Mouse (Mus musculus) c-Kit-positive CD71-negative TER-119-negative erythroid progenitor cells, embryonic 14.5 days (primary cell): ENCODE data around the gene Top2b.

Experiments
- DNase-seq: peaks from one replicate; pipeline ENCODE4 v3.0.0-alpha.2; 2013; ENCODE audit warnings: low read depth

Gene Top2b

DNA sequence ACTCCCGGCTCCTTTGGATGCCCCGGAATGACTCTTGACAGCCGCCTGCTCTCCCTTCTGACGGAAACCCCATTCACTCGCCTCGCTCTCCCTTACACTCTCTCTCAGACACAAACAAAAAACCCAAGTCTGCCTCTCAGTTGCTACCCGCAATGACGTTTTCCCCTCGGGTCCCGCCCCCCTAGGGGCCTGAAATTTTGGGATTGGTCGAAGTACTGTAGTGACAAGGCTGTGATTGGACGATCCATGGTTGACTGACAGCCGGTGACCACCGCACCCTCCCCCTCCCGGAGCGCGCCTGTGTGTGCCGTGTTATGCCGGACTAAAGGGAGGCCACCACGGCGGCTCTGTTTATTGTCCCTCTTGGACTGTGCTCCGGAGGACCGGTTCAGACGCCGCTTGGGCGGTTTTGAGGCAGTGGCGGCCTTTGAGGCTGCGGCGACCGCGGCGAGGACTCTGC is at the start of gene Top2b:
Gene Top2b, plus strand, starts transcription at position 302 of the 460 bp plus-strand sequence.
- DNase-seq = peak; percentile 98

DNA sequence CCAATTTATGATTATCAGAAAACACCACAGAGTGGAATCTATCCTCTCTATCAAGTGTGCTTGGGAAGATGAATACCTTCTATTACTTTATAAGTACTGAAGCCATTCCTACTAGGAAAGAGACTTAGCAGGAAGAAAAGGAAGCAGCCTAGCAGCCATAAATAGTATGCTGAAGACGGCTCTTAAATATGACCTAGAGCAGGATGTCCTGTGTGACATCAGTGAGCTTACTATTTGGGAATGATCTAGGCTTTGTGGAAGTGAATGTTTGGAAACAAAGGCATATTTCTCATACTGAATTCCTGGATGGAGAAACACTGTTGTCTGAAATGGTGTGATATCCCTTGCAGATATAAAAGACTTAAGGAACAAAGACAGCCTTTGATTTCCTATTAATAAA is 48.3 kb upstream of the Top2b start:
- no peak for DNase-seq

DNA sequence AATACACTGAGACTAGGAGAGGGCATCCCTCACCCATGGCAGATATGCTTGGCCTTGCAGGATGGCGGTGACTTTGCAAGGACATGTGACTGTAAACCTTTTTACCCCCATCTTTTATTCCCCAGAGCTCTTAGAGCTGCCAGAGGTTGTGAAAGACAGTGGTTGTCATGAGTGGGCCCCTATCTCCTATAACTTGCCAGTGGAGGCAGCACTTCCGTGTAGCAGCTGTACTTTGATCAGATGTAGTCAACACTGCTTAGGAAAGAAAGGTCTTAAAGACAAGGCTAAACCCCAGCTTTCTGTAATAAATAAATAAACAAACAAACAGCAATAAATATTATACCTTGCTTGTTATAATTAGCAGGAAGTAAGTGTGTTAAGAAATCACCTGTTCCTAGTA is 45.2 kb upstream of the Top2b start:
- no peak for DNase-seq

DNA sequence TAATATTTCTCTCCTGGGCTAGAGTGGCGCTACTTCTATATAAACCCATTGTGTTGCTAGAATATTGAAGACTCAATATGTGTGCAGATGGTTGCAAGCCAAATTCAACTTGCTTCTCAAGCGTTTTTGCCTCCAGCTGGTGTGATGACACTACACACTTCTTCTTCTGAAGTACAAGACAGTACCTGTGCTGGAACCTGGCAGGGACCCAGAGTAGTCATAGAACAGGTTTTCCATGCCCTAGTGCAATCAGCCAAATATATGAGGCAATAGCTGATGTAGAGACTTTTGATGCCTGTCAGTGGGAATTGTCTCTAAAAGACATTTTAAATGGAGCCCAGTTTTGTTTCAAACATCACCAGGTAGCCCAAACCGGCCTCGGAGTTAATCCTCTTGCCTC is 40.6 kb upstream of the Top2b start:
- no peak for DNase-seq

DNA sequence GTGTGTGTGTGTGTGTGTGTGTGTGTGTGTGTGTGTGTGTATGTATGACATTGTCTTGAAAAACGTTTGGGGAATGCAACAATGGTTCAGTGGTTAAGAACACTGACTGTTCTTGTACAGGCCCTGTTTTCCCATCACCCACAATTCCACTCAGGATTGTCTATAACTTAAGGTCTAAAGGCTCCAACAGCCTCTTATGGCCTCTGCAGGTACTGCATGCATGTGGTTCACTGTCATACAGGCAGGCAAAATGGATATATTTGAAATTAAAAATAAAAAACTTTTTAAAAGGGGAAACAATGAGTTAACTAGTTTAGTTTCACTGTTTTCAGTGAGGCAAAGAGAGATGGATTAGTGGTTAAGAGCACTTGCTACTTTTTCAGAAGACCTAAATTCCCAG is 39.8 kb upstream of the Top2b start:
- no peak for DNase-seq

DNA sequence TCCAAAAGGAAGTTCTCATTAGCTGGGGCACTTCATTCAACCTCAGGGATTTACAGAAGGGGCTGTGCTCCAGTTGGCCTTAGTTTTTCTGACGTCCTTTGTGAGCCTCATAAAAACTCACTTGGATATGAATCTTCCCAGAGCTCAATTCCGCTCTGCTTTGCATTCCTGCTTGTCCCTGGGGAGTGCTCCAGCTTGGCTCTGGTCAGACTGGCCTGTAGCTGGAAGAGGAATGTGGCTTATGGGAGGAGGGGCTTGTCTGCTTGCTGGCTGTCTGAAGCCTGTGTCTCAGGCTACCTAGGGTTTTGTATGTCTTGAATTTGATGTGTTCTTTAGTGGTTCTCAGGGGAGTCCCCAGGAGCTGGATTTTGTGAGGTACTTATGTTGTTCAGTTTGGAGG is 36.4 kb upstream of the Top2b start:
- DNase-seq = no peak

DNA sequence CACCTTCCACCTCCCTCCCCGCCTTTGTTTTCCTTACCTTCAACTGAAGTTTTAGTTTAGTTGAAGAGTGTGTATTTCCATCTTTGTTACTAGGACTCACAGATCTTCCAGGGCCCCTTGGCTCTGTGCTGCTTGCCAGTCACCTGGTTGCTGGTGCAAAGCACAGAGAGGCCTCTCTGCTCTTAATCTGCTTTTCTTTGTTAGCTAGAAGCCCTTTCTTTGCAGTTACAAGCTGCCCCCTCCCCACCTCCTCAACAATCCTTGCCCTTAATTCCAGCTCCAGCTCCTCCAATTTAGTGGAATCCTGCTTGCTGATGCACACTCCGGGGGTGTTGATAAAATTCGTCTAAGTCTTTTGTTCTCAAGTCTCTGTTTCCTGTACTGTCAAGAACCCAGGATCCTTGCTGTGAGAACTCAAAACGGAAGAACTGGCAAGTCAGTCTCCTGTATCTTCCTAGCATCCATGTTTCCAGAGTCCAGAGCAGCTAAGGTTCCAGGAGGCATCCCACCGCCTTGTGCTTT is 36.0 kb upstream of the Top2b start:
- no peak for DNase-seq

DNA sequence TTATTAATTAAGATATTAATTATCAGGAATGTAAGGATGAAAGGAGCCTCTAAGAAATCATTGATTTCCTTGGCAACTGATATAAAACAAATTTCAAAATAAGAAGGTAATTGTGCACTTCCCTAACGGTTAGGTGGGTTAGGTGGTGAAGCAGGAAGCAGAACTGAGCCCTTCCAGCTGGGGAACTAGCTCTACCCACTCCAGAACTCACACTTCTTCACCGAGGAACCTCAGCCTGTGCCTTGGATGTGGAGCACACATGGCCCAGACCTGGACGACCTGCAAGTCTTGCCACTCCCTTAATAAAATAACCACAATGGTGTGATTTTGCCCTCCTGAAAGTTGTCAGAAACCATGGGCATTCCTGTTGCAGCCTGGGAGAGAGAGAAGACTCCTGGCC is 35.2 kb upstream of the Top2b start:
- no peak for DNase-seq

DNA sequence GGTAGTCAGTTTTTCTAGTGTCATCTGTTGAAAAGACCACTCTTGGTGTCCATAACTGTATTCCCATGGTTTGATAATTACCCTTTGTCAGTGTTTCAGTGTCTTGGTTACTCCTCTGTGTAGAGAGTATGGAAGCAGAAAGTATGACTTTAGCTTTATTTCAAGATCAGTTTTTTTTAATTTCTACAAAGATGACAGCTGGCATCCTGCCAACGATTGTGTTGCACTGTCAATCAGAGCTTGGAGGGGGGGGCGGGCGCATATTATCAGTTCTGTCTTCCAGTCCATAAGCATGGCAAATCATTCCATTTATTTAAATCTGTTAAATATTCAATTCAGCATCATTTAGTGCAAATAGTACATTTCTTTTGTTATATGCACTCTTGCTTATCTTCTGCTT is 30.7 kb upstream of the Top2b start:
- no peak for DNase-seq

DNA sequence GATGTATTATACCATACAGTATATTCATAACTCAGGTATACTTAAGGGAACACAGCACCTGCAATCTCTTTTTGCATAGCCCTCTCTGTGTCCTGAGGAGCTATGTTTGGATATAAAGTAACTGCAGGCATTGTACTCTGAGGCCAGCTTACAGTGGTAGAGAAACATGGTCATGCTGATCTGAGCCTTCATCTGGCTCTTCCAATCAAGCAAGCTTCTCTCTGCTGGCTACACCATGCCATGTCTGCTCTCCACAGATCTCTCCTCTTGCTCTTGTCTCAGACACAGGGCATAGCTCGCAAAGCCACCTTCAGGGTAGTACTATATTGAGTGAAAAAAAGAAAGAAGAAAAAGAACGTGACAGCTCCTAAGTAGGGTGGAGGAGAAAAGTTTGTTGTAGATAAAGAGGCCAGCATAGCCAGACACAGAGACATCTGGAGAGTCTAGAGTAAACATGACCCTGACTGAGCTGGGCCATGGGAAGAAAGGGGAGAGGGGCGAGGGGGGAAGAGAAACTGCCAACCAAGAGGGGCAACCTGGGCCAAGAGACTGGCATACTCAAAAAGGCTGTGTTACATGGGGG is 29.1 kb upstream of the Top2b start:
- no peak for DNase-seq

DNA sequence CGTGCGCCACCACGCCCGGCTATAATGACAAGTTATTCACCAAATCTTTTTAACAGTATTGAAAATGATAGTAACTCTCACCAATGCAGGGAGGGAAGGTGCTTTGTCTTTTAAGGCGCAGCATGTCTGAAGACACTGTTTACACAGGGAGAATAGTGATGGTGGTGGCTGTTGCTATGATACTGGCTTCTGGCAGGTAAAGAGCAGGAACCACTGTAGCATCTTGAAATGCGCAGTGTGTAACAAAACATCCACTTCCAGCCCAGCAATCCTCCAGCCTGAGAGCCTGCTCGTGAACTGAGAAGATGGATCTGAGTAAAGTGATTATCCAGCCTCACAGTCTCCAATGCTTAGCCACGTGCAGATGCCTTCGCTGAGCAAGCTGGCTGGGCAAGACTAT is 17.5 kb upstream of the Top2b start:
- no peak for DNase-seq

DNA sequence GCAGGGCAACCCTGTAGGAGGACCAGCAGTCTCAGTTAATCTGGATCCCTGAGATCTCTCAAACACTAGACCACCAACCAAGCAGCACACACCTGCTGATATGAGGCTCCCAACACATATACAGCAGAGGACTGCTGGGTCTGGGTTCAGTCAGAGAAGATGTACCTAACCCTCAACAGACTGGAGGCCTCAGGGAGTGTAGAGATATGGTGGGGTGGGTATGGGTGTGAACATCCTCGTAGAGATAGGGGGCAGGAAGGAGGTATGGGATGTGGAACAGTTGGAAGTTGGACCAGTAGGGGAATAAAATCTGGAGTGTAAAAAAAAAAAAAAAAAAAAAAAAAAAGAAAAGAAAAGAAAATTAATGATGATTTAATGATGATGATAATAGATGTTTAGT is 5.3 kb upstream of the Top2b start:
- DNase-seq = no peak

DNA sequence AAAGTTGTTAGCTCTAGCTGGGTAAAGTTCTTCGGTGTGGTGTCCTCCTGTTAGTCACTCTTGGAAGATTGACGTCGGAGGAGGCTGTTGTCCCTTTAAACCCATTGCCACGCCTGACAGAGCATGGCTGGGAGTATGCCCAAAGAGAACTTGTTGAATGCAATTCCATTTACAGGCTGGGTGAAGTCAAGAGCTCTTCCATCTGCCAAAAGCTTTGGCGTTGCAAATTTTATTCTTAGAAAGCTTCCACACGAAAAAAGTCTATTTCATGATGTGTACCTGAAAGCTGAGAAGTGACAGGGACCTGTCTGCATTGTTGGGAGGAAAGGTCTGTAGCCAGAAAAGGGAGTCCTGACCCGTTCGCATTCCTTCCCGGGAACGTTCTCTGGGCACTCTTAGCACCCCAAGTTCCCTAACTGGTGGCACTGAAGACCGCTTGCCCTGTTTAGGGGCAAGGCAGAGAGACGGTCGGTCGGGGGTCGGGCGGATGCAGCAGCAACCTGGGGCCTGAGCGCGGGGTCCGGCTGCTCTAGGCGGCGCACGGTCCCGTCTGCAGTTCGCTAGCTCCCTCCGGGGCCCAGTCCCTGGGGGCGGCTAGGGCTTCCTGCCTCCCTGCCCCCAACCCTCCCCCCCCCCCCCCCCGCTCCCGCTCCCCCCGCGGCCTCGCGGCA is 683 bp upstream of the Top2b start:
- DNase-seq = peak; percentile 31

DNA sequence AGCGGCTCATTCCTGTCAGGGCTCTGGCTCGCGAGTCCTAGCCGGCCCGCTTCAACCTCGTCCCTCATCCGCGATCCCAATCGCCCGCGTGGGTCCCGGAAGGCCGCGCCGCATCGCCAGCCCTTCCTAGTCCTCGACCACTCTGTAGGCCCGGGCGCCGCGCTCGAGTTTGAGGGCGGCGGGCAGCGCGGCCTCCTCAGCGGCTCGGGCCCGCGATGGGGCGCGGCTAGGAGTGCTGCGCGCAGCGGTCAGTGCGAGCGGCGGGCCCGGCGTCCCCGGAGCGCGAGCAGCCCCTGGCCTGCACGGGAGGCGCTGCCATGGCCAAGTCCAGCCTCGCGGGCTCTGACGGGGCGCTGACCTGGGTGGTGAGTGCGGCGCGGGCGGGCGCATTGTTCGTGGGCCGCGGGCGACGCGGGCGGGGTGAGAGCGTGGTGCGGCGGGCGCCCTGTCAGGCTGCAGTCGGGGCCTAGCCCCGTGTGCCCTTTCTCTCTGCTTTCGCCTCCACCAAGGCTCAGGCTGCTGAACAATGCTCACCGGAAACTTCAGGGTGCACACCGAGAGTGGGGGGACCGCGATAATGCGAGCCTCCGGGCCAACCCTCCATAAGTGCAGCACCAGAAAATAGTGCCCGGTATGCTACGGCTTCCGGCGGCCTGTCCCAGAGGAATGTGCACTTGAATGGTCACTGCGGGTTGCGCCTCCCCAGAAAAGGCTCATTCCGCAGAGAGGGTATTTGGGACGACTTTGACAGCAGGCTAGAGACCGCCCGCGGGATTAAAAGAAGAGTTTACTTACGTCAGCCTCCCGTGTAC is 589 bp downstream of the Top2b start:
- DNase-seq = no peak

DNA sequence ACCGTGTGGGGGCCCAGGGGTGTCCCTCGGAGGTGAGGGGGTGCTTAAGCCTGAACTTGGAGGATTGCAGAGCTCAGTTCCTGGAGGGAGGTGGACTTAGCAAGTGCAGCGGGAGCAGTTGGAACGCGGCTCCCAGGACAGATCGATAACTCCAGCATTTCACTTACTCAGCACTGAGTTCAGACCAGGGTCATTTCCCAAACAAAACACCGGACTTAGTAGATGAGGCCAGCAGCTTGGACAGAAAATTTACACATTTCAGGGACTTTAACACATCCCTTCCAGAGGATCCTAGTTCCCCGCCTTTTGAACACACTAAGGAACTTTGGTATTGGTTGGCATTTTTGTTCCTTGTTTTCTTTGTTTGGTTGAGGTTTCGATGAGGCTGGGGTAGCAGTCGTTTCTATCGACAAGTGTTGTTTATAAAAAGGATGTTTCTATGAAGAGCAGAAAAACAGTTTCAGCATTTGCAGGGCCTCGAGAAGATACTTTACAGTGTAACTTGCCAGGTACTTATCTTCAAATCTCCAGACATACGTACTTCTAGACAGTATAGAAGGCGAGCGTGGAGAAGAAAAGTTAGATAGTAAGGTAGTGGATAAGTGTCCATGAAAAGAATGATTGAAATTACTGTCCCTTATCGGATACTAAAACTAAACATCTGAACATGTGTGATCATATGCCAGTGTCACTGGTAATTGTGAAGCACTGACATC is 1.4 kb downstream of the Top2b start:
- DNase-seq = no peak

DNA sequence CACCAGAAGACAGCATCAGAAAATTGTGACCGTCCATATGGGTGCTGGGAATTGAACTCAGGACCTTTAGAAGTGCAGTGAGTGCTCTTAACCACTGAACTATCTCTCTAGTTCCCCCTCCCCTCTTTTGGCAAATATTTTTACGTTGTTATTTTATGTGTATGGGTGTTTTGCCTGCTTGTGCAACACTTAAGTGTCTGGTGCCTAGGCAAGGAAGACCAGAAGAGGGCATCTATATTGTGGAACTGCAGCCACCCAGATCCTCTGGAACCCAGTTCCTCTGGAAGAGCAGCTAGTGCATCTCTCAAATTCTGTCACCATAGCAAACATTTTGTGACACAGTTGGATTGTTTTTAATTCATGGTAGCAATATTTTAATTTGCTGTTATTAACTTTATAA is 2.0 kb downstream of the Top2b start:
- no peak for DNase-seq

DNA sequence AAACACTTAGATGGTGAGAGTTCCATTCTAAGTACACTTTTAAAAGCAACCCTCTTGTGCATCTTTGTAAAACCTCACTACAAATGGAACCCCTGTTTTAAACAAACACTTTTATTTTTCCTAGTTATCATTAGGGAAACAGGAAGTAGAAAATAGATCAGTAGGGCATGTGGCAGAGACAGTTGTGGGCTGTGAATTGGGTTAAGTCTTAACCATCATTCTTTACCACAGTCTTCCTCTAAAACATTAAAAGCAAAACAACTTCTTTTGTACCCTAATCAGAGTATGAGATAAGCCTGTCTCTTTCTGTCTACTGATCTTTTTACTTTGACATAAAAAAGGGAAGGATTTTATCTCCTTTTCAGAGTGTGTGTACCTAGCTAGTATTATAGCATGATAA is 7.8 kb downstream of the Top2b start:
- DNase-seq = no peak

DNA sequence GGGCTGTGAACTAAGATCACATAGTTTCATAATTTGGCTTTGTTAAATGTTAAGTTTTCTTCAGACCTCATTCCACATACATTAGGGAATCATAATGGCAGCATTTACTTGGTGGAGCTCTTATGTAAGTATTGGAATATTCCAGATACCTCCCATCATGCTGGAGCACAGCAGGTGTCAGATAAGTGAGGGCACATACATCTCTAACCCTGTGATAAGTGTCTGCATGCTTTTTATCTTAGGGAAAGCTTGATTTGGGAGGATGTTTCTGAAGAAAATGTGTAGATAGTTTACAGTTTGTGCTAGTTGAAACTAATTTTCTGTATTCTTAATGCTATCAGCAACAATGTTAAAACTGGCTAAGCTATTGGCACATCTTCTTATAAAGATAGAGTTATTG is 8.2 kb downstream of the Top2b start:
- no peak for DNase-seq

DNA sequence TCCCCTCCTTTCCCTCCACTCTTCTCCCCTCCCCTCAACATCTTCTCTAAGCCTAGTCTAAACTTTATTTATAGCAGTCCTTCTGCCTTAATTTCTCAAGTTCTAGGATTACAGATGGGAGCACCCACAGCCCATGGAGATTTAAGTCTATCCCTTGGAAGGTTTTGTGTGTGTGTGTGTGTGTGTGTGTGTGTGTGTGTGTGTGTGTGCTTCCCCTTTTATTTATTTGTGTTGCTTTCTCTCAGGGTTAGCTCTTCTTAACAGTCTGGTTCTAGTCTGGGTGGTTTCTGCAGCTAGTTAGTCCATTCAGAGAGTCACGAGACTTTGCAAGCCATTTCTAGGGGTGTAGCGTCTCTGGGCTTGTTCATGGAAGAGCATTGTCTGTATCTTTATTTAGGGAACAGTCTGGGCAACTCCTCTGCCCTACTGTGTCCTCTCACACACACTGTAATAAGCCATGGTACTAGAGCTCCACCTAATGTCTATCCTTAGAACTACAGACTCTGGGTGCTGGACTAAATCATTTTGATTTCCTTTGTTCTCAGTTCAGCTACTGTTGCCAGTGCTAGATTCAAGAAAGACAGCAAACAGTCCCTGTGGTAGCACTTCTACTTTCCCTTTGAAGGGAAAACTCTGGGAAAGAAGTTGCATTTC is 15.1 kb downstream of the Top2b start:
- DNase-seq = peak; percentile 69

DNA sequence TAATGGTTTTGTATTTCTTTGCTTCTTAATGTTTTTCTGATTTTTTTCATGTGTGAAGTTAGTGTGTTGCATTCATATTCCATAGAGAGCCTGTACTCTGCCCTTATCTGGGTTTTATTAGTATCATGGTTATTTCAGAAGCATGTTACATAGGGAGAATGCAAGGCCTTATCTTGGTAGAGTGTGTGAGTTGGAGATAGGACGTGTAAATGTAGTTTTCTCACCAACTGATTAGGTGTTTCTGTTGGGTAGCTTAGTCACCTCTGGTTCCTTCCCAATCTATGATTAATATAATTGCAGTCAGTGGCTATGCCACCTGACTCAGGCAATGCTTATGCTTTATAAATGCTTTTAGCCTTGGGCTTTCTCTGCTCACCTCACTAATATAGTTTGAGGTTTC is 19.8 kb downstream of the Top2b start:
- DNase-seq = no peak

DNA sequence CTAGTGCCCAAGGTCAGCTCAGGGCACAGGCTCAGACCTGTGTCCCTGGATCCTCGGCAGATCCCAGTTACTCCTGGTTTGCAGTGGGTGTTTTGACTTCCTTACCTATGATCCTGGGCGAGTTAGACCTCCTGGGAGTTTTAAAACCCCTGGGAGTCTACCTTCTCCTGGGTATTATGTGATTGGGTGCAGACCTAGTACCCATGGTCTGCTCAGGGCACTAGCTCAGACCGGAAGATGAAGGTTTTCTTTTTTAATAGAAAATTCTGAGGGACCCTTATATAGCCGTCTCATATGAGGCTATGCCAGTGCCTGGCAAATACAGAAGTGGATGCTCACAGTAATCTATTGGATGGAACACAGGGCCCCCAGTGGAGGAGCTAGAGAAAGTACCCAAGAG is 40.2 kb downstream of the Top2b start:
- no peak for DNase-seq

DNA sequence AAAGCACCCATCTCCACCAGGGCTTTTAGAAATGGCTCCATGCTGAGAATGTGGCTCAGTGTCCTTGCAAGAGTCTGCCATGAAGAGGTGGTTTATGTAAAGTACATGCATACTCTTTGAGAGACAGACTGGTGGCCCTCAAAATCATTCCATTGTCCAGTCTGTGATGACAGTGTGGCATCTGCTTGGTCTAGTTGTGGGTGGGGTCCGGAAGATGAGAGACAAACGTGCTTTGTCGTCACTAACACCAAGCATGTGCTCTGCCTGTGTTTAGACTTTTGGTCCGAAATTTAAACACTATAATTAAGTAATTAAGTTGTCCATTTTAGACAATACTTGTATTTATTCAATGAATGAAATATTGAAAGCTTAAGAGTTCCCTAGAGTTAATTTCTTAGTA is 49.2 kb downstream of the Top2b start:
- DNase-seq = no peak
